Mouse (Mus musculus) heart, adult 2 months (tissue): ENCODE data around the gene Rnf24. TPM values are rescaled to one million over a fixed set of nuclear protein-coding genes. Genes with fewer than 3 reads are reported as not detected.

Experiments
- DNase-seq, 2 experiments: peaks; one replicate each; pipeline ENCODE4 v3.0.0; 2021
- H3K27ac ChIP-seq: fragments of 200-600 bp; 2 replicates; pipeline ENCODE4 v1.8.1; 2022
- H3K27me3 ChIP-seq: fragments of 200-500 bp; 2 replicates; pipeline ENCODE4 v1.6.1; 2012; ENCODE audit warnings: mild to moderate bottlenecking, low read length, inconsistent platforms, mixed read lengths; ENCODE audit not compliant: control insufficient read depth, insufficient read depth
- H3K36me3 ChIP-seq: fragments of 200-500 bp; 2 replicates; pipeline ENCODE4 v1.6.1; 2012; ENCODE audit warnings: low read length, inconsistent platforms; ENCODE audit not compliant: control insufficient read depth, insufficient read depth
- H3K4me1 ChIP-seq: fragments of 200-500 bp; 2 replicates; pipeline ENCODE4 v1.6.1; 2011; ENCODE audit warnings: low read length; ENCODE audit not compliant: control insufficient read depth, insufficient read depth
- H3K4me3 ChIP-seq: fragments of 200-600 bp; 2 replicates; pipeline ENCODE4 v1.8.1; 2022
- H3K79me2 ChIP-seq: fragments of 200-500 bp; replicated peaks from 2 replicates; pipeline ENCODE4 v1.6.1; 2012; ENCODE audit warnings: mild to moderate bottlenecking, inconsistent platforms, low read length, moderate library complexity, mixed read lengths; ENCODE audit not compliant: control insufficient read depth, insufficient read depth
- H3K9ac ChIP-seq: fragments of 200-500 bp; 2 replicates; pipeline ENCODE4 v1.6.1; 2012; ENCODE audit warnings: low read depth, mild to moderate bottlenecking, control low read depth, inconsistent platforms, low read length, mixed read lengths
- CTCF ChIP-seq: fragments of 200-600 bp; IDR thresholded peaks from 2 replicates; pipeline ENCODE4 v1.8.1; 2022; ENCODE audit warnings: antibody characterized with exemption, mild to moderate bottlenecking, moderate library complexity
- EP300 ChIP-seq: fragments of 200-500 bp; IDR thresholded peaks from 2 replicates; pipeline ENCODE4 v1.6.1; 2011; ENCODE audit warnings: low read depth, low read length, control low read depth; ENCODE audit not compliant: insufficient read depth
- POLR2A ChIP-seq: fragments of 200-500 bp; IDR thresholded peaks from 2 replicates; pipeline ENCODE4 v1.6.1; 2011; ENCODE audit warnings: mild to moderate bottlenecking, low read depth, low read length, control low read depth; ENCODE audit not compliant: insufficient read depth
- WGBS: fragments of 180-500 bp; shearing (Covaris S2); methylation state at CpG from one replicate; pipeline ENCODE4 v1.1.7; 2018; 5-methylcytosine and 5-hydroxymethylcytosine counted together
- intact Hi-C: fragments of 180-260 bp; cut with DNase I; formaldehyde crosslinking; loops from one replicate; pipeline ENCODE4 v1.15.1; 2025
- polyA plus RNA-seq: library from polyadenylated mRNA; depleted of rRNA; stranded (reverse); fragments of >200 nt; gene quantifications from 2 replicates; pipeline ENCODE4 v1.2.3, GENCODE M21; 2012
- total RNA-seq, 2 experiments: library from RNA; stranded (reverse); gene quantifications; 2 replicates each; pipeline ENCODE4 v1.2.3; 2021

Gene Rnf24
- total and polyA plus RNA-seq, 3 experiments: 2.7 to 3.9 (median 2.9) TPM

DNA sequence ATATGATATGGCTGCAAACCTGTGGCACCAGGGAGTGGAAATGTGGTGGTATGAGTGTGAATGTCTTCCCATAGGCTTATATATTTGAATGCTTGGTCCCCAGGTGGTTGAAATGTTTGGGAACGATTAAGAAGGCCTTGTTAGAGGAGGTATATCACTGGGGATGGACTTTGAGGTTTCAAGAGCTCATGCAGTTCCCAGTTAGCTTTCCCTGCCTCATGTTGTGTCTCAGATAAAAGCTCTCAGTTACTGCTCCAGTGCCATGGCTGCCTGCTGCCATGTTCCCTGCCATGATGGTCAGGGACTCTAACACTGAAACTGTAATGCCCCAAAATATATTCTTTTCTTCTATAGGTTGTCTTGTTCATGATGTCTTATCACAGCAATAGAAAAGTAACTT is 71.1 kb downstream of the Rnf24 start:
- 92% methylated on average over 1 of the region's 1 CpGs for WGBS
- no peaks in the 10 kb centered on the region for H3K27me3 ChIP-seq
- TF ChIP-seq POLR2A (no peak), EP300 (no peak), CTCF (no peak)
- no peak overlapping the region for H3K27ac ChIP-seq
- H3K36me3 ChIP-seq: peaks cover 2% of the 10 kb centered on the region
- no peaks in the 10 kb centered on the region for H3K4me1 ChIP-seq
- intact Hi-C loops: no loop called here
- H3K9ac ChIP-seq: no peak overlapping the region
- no peaks in the 10 kb centered on the region; the same call in 1 of the 2 replicates for H3K79me2 ChIP-seq
- no peak for DNase-seq
- H3K4me3 ChIP-seq: no peak overlapping the region

DNA sequence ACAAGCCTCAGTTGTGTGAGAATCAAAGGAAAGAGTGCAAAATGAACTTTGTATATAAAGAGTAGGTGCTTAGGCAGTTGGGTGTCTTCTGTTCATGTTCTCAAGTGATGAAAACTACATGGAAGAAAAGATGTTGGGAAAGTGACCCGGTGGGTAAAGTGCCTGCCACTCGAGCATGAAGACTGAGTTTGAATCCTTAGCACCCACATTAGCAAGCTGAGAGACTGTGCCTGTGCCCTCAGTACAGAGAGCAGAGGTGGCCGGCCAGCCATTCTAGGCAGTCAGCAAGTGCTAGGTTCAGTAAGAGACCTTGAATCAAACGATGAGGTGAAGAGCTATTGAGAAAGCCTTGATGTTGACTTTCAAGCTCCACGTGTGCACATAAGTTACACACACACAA is 76.0 kb downstream of the Rnf24 start:
- TF ChIP-seq CTCF (no peak), EP300 (no peak), POLR2A (no peak)
- intact Hi-C loops: no loop called here
- WGBS: 93% methylated on average over 5 of the region's 5 CpGs
- DNase-seq: no peak
- no peaks in the 10 kb centered on the region for H3K27me3 ChIP-seq
- no peaks in the 10 kb centered on the region; the same call in 1 of the 2 replicates for H3K79me2 ChIP-seq
- H3K9ac ChIP-seq: no peak overlapping the region
- no peak overlapping the region for H3K4me3 ChIP-seq
- no peaks in the 10 kb centered on the region for H3K4me1 ChIP-seq
- no peak overlapping the region for H3K27ac ChIP-seq
- peaks cover 10% of the 10 kb centered on the region for H3K36me3 ChIP-seq

GRCm38 (mm10) chr2:131275493-131275892 is 77.2 kb downstream of the Rnf24 start:
- no peak for DNase-seq
- H3K4me3 ChIP-seq: no peak overlapping the region
- H3K36me3 ChIP-seq: peaks cover 10% of the 10 kb centered on the region
- WGBS: 82% methylated on average over 3 of the region's 3 CpGs
- TF ChIP-seq POLR2A: no peak
- no peak for TF ChIP-seq EP300
- no peak for TF ChIP-seq CTCF
- no peaks in the 10 kb centered on the region for H3K27me3 ChIP-seq
- intact Hi-C loops: no loop called here
- no peak overlapping the region for H3K9ac ChIP-seq
- no peaks in the 10 kb centered on the region for H3K79me2 ChIP-seq
- H3K4me1 ChIP-seq: no peaks in the 10 kb centered on the region
- H3K27ac ChIP-seq: no peak overlapping the region

GRCm38 (mm10) chr2:131265056-131265455 is 87.6 kb downstream of the Rnf24 start:
- Histone ChIP-seq H3K36me3 (peaks cover 4% of the 10 kb centered on the region), H3K4me3 (no peak overlapping the region), H3K79me2 (peaks cover 6% of the 10 kb centered on the region), H3K4me1 (peaks cover 5% of the 10 kb centered on the region), H3K27ac (no peak overlapping the region), H3K9ac (no peak overlapping the region), H3K27me3 (no peaks in the 10 kb centered on the region)
- WGBS: 78% methylated on average over 2 of the region's 2 CpGs
- DNase-seq: no peak
- TF ChIP-seq CTCF: no peak
- no peak for TF ChIP-seq POLR2A
- no peak for TF ChIP-seq EP300
- intact Hi-C loops: no loop called here

GRCm38 (mm10) chr2:131264027-131264426 is 88.7 kb downstream of the Rnf24 start:
- H3K79me2 ChIP-seq: peaks cover 6% of the 10 kb centered on the region
- H3K4me3 ChIP-seq: no peak overlapping the region
- DNase-seq: no peak
- peaks cover 4% of the 10 kb centered on the region for H3K36me3 ChIP-seq
- H3K4me1 ChIP-seq: peaks cover 5% of the 10 kb centered on the region
- H3K27me3 ChIP-seq: no peaks in the 10 kb centered on the region
- WGBS: 59% methylated on average over 6 of the region's 6 CpGs
- no peak overlapping the region for H3K27ac ChIP-seq
- intact Hi-C loops: loop anchor here (5.0 kb wide), 1 partner anchor 138 kb away; no protein-coding TSS in a partner anchor
- no peak for TF ChIP-seq POLR2A
- no peak for TF ChIP-seq EP300
- TF ChIP-seq CTCF: no peak
- H3K9ac ChIP-seq: no peak overlapping the region

DNA sequence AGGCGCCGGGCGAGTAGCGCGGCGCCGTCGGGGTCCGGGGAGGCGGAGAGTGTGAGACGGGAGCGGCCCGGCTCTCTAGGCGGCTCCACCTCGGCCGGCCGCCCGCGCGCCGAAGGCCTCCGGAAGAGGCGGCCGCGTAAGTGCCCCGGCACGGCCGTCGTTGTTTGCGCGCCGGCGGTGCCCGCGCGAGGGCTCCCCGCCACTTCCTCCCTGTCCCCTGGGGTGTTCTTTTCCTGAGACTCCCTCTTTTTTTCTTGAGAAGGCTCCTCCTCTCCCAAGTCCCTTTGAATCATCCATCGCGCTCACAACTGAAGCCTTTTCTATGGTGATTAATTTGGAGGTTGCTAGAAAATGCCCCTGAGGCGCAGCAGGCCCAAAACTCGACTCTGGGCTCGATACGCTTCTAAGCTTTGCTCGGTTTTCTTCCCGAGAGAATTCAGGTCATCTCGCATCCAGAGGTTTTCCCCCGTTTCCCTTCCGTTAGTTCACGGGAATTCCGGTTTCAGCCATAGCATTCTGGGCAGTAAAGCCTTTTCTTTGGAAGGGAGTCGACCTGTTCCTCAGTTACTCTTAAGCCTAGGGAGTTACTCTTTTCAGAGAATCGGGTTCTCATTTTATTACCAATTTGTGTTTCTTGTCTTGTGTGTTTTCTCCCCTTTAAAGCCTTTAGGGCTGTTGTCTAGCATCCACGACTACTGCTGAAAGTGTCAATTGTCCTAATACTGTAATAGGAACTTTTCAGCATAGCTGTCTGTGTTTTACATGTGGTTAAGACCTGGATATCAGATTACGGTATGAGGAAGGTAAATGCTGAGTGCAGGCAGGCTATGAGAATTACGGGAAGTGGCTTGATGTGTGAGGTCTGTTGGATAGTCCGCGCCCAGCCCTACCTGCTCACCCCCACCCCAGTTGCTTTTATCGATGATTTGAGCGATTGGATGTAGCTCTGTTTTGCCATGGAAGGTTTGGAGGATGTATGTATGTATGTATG is 89.7 kb downstream of the Rnf24 start:
- Histone ChIP-seq H3K4me1 (peaks cover 5% of the 10 kb centered on the region), H3K79me2 (peaks cover 3% of the 10 kb centered on the region), H3K36me3 (peaks cover 4% of the 10 kb centered on the region), H3K4me3 (peak overlapping the region; percentile 66), H3K9ac (peak overlapping the region; percentile 89), H3K27me3 (no peaks in the 10 kb centered on the region), H3K27ac (peak overlapping the region; percentile 96)
- TF ChIP-seq POLR2A (no peak), EP300 (0 out of 2 replicates have a peak, but pooled peaks have one; percentile 6)
- WGBS: 1% methylated on average over 58 of the region's 59 CpGs
- intact Hi-C loops: loop anchor here (5.0 kb wide), 1 partner anchor 139 kb away; no protein-coding TSS in a partner anchor
- DNase-seq: no peak
